Mouse (Mus musculus): ENCODE measurements around the gene Olfr205. TPM values are rescaled to one million over a fixed set of nuclear protein-coding genes. Genes with fewer than 3 reads are reported as not detected.
"Not testable (repeated sequence)": the region's sequence is repeated elsewhere in the genome, so short reads cannot be mapped to it uniquely, and the experiment has no call there.

Olfr205 gene
- polyA plus RNA-seq (2014; fragmentation: Nextera tagmentation; extraction: Ambion mirVana): not detected in 2 replicates

GRCm38 (mm10) chr16:59331038-59331437 lies at the start of gene Olfr205:
Gene Olfr205, minus strand, starts transcription at chr16:59331138.
- no peak within 1 kb of the TSS for H3K4me2 ChIP-seq (ENCODE audit: low read length)
- ATAC-seq (no peak), DNase-seq (ENCODE audit: low spot score) (no peak)
- H3K27ac ChIP-seq (ENCODE audit: low read depth, low read length): no peak within 1 kb of the TSS
- H3K4me3 ChIP-seq (ENCODE audit: low read depth, low read length): no peak within 1 kb of the TSS
- no peaks in the 10 kb centered on the region for H3K9me3 ChIP-seq (replicated peaks; ENCODE audit: control insufficient read depth, low read length)
- H3K27me3 ChIP-seq (replicated peaks; ENCODE audit: control insufficient read depth, insufficient read depth, low read length): no peaks in the 10 kb centered on the region
- H3K4me1 ChIP-seq (ENCODE audit: control insufficient read depth, insufficient read depth, low read length): no peaks in the 10 kb centered on the region
- no peak within 1 kb of the TSS for H3K9ac ChIP-seq (ENCODE audit: low read length)
- no peaks in the 10 kb centered on the region for H3K36me3 ChIP-seq (ENCODE audit: control insufficient read depth, insufficient read depth, low read length)

- no peak for DNase-seq (ENCODE audit: low spot score)
- no peaks in the 10 kb centered on the region for H3K27me3 ChIP-seq (replicated peaks; ENCODE audit: control insufficient read depth, insufficient read depth, low read length)
- no peak within 1 kb of the TSS for H3K4me3 ChIP-seq (ENCODE audit: low read depth, low read length)
- 78% methylated on average over 2 of the region's 2 CpGs for WGBS
- no peak within 1 kb of the TSS for H3K4me2 ChIP-seq (ENCODE audit: low read length)
- H3K9me3 ChIP-seq (replicated peaks; ENCODE audit: control insufficient read depth, low read length): no peaks in the 10 kb centered on the region
- H3K27ac ChIP-seq (ENCODE audit: low read depth, low read length): no peak within 1 kb of the TSS
- no peak within 1 kb of the TSS for H3K9ac ChIP-seq (ENCODE audit: low read length)
- no peaks in the 10 kb centered on the region for H3K4me1 ChIP-seq (ENCODE audit: control insufficient read depth, insufficient read depth, low read length)
- no peak for ATAC-seq
- H3K36me3 ChIP-seq (ENCODE audit: control insufficient read depth, insufficient read depth, low read length): no peaks in the 10 kb centered on the region
These were observed 33.0 kb upstream of the Olfr205 start, which contains the start of gene Olfr209 for GRCm38 (mm10) chr16:59363893-59364292. Gene Olfr209, minus strand, starts transcription at chr16:59363993.

GRCm38 (mm10) chr16:59349146-59349545 lies 18.2 kb upstream of the Olfr205 start, which contains the start of gene Olfr206:
Gene Olfr206, minus strand, starts transcription at chr16:59349246.
- Histone ChIP-seq H3K27ac (ENCODE audit: low read depth, low read length) (no peak within 1 kb of the TSS), H3K4me3 (ENCODE audit: low read depth, low read length) (no peak within 1 kb of the TSS), H3K27me3 (replicated peaks; ENCODE audit: control insufficient read depth, insufficient read depth, low read length) (no peaks in the 10 kb centered on the region), H3K4me1 (ENCODE audit: control insufficient read depth, insufficient read depth, low read length) (no peaks in the 10 kb centered on the region), H3K36me3 (ENCODE audit: control insufficient read depth, insufficient read depth, low read length) (no peaks in the 10 kb centered on the region), H3K4me2 (ENCODE audit: low read length) (no peak within 1 kb of the TSS), H3K9ac (ENCODE audit: low read length) (no peak within 1 kb of the TSS), H3K9me3 (replicated peaks; ENCODE audit: control insufficient read depth, low read length) (no peaks in the 10 kb centered on the region)
- 88% methylated on average over 1 of the region's 1 CpGs for WGBS
- no peak for ATAC-seq
- no peak for DNase-seq (ENCODE audit: low spot score)

GRCm38 (mm10) chr16:59323262-59323661 lies 7.7 kb downstream of the Olfr205 start:
- H3K27me3 ChIP-seq (replicated peaks; ENCODE audit: control insufficient read depth, insufficient read depth, low read length); ATAC-seq; H3K9ac ChIP-seq (ENCODE audit: low read length): not testable (repeated sequence)

GRCm38 (mm10) chr16:59318148-59318547 lies 12.8 kb downstream of the Olfr205 start, which contains the start of gene Olfr204:
Gene Olfr204, minus strand, starts transcription at chr16:59318248.
- H3K27ac ChIP-seq (ENCODE audit: low read depth, low read length): no peak within 1 kb of the TSS
- H3K36me3 ChIP-seq (ENCODE audit: control insufficient read depth, insufficient read depth, low read length): no peaks in the 10 kb centered on the region
- no peaks in the 10 kb centered on the region for H3K9me3 ChIP-seq (replicated peaks; ENCODE audit: control insufficient read depth, low read length)
- H3K4me1 ChIP-seq (ENCODE audit: control insufficient read depth, insufficient read depth, low read length): no peaks in the 10 kb centered on the region
- no peak within 1 kb of the TSS for H3K4me2 ChIP-seq (ENCODE audit: low read length)
- no peak for DNase-seq (ENCODE audit: low spot score)
- no peak for ATAC-seq
- no peak within 1 kb of the TSS for H3K9ac ChIP-seq (ENCODE audit: low read length)
- H3K27me3 ChIP-seq (replicated peaks; ENCODE audit: control insufficient read depth, insufficient read depth, low read length): no peaks in the 10 kb centered on the region
- H3K4me3 ChIP-seq (ENCODE audit: low read depth, low read length): no peak within 1 kb of the TSS

More at GRCm38 (mm10) chr16:59323262-59323661, 7.7 kb downstream of the Olfr205 start:
- H3K36me3 ChIP-seq (ENCODE audit: control insufficient read depth, insufficient read depth, low read length); H3K9me3 ChIP-seq (replicated peaks; ENCODE audit: control insufficient read depth, low read length); H3K27ac ChIP-seq (ENCODE audit: low read depth, low read length); H3K4me1 ChIP-seq (ENCODE audit: control insufficient read depth, insufficient read depth, low read length); H3K4me2 ChIP-seq (ENCODE audit: low read length); DNase-seq (ENCODE audit: low spot score); H3K4me3 ChIP-seq (ENCODE audit: low read depth, low read length): not testable (repeated sequence)
- WGBS: 52% methylated on average over 1 of the region's 1 CpGs

- Histone ChIP-seq H3K4me1 (ENCODE audit: control insufficient read depth, insufficient read depth, low read length) (no peaks in the 10 kb centered on the region), H3K27me3 (replicated peaks; ENCODE audit: control insufficient read depth, insufficient read depth, low read length) (no peaks in the 10 kb centered on the region), H3K4me2 (ENCODE audit: low read length) (no peak within 1 kb of the TSS), H3K27ac (ENCODE audit: low read depth, low read length) (no peak within 1 kb of the TSS), H3K9me3 (replicated peaks; ENCODE audit: control insufficient read depth, low read length) (no peaks in the 10 kb centered on the region), H3K9ac (ENCODE audit: low read length) (no peak within 1 kb of the TSS), H3K36me3 (ENCODE audit: control insufficient read depth, insufficient read depth, low read length) (no peaks in the 10 kb centered on the region), H3K4me3 (ENCODE audit: low read depth, low read length) (no peak within 1 kb of the TSS)
- ATAC-seq: no peak
- DNase-seq (ENCODE audit: low spot score): no peak
- 85% methylated on average over 2 of the region's 2 CpGs for WGBS
These were observed 32.4 kb downstream of the Olfr205 start, which contains the start of gene Olfr203 for GRCm38 (mm10) chr16:59298581-59298980. Gene Olfr203, plus strand, starts transcription at chr16:59298881.

- H3K36me3 ChIP-seq (ENCODE audit: control insufficient read depth, insufficient read depth, low read length); H3K4me1 ChIP-seq (ENCODE audit: control insufficient read depth, insufficient read depth, low read length); H3K9ac ChIP-seq (ENCODE audit: low read length); DNase-seq (ENCODE audit: low spot score); H3K4me2 ChIP-seq (ENCODE audit: low read length); H3K27me3 ChIP-seq (replicated peaks; ENCODE audit: control insufficient read depth, insufficient read depth, low read length); ATAC-seq; H3K4me3 ChIP-seq (ENCODE audit: low read depth, low read length); H3K27ac ChIP-seq (ENCODE audit: low read depth, low read length); H3K9me3 ChIP-seq (replicated peaks; ENCODE audit: control insufficient read depth, low read length): not testable (repeated sequence)
- 89% methylated on average over 9 of the region's 9 CpGs for WGBS
These were observed 43.4 kb downstream of the Olfr205 start for GRCm38 (mm10) chr16:59287576-59287975.

- DNase-seq (ENCODE audit: low spot score) (no peak), ATAC-seq (no peak)
- no peaks in the 10 kb centered on the region for H3K36me3 ChIP-seq (ENCODE audit: control insufficient read depth, insufficient read depth, low read length)
- no peak within 1 kb of the TSS for H3K27ac ChIP-seq (ENCODE audit: low read depth, low read length)
- WGBS: 84% methylated on average over 1 of the region's 1 CpGs
- H3K27me3 ChIP-seq (replicated peaks; ENCODE audit: control insufficient read depth, insufficient read depth, low read length): no peaks in the 10 kb centered on the region
- no peaks in the 10 kb centered on the region for H3K4me1 ChIP-seq (ENCODE audit: control insufficient read depth, insufficient read depth, low read length)
- H3K9me3 ChIP-seq (replicated peaks; ENCODE audit: control insufficient read depth, low read length): no peaks in the 10 kb centered on the region
- no peak within 1 kb of the TSS for H3K4me3 ChIP-seq (ENCODE audit: low read depth, low read length)
- H3K4me2 ChIP-seq (ENCODE audit: low read length): no peak within 1 kb of the TSS
- no peak within 1 kb of the TSS for H3K9ac ChIP-seq (ENCODE audit: low read length)
These were observed 44.2 kb downstream of the Olfr205 start, which contains the start of gene Olfr202 for GRCm38 (mm10) chr16:59286693-59287092. Gene Olfr202, minus strand, starts transcription at chr16:59286793.

GRCm38 (mm10) chr16:59283476-59283875 lies 47.5 kb downstream of the Olfr205 start:
- 77% methylated on average over 1 of the region's 1 CpGs for WGBS
- no peak for DNase-seq (ENCODE audit: low spot score)
- Histone ChIP-seq H3K4me3 (ENCODE audit: low read depth, low read length) (no peak overlapping the region), H3K4me1 (ENCODE audit: control insufficient read depth, insufficient read depth, low read length) (no peaks in the 10 kb centered on the region), H3K27ac (ENCODE audit: low read depth, low read length) (no peak overlapping the region), H3K4me2 (ENCODE audit: low read length) (no peak overlapping the region), H3K36me3 (ENCODE audit: control insufficient read depth, insufficient read depth, low read length) (no peaks in the 10 kb centered on the region), H3K9me3 (replicated peaks; ENCODE audit: control insufficient read depth, low read length) (no peaks in the 10 kb centered on the region), H3K27me3 (replicated peaks; ENCODE audit: control insufficient read depth, insufficient read depth, low read length) (no peaks in the 10 kb centered on the region), H3K9ac (ENCODE audit: low read length) (no peak overlapping the region)
- no peak for ATAC-seq
